Mouse (Mus musculus): Measurements from ENCODE around the gene Crb3.

DNA sequence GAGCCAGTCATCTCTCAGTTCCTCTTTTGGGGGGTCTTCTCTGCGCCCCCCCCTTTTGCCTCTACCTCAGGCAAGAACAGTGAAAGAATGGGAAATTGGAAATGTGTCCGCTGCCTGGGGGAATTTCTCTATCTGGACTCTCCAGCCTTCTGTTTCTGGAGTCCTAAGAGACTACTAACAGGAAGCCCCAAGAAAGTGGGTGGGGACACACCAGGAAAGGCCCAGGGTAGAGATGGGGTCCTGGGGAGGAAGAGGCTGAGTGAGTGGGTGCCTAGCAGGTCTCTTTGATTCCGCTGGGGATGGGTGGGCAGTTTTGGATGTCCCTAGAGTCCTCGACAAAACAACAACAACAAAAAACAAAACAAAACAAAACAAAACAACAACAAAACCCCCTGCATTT is 45.6 kb downstream of the Crb3 start:
- no peak for TF ChIP-seq ZNF384 (IDR thresholded peaks at IDR 0.05; ENCODE audit: low read depth, low read length)
- TF ChIP-seq USF1 (IDR thresholded peaks at IDR 0.05; ENCODE audit: low read depth, low read length), result no peak
- no peak for TF ChIP-seq TCF12 (IDR thresholded peaks at IDR 0.05; ENCODE audit: low read depth, low read length)
- TF ChIP-seq POLR2A (IDR thresholded peaks at IDR 0.05; ENCODE audit: low read depth, low read length), result no peak; the same call in 1 of the 2 replicates
- TF ChIP-seq NRF1 (IDR thresholded peaks at IDR 0.05; ENCODE audit: low read depth, low read length), result no peak
- no peak for TF ChIP-seq ETS1 (conservative IDR thresholded peaks at IDR 0.05; ENCODE audit: low read depth, low read length)
- peak; percentile 22; the same call in 1 of the 2 replicates for TF ChIP-seq MEF2A (IDR thresholded peaks at IDR 0.05; ENCODE audit: borderline replicate concordance, low read depth, low read length)
- no peak for TF ChIP-seq CHD1 (IDR thresholded peaks at IDR 0.05; ENCODE audit: low read depth, low read length)

All from CH12.LX (cell line).